Mouse (Mus musculus): ENCODE measurements around the gene Drg1. TPM values are rescaled to one million over a fixed set of nuclear protein-coding genes. Genes with fewer than 3 reads are reported as not detected.

The Drg1 gene
- polyA plus RNA-seq, 1 experiment from 2014 or later = 193 TPM

DNA sequence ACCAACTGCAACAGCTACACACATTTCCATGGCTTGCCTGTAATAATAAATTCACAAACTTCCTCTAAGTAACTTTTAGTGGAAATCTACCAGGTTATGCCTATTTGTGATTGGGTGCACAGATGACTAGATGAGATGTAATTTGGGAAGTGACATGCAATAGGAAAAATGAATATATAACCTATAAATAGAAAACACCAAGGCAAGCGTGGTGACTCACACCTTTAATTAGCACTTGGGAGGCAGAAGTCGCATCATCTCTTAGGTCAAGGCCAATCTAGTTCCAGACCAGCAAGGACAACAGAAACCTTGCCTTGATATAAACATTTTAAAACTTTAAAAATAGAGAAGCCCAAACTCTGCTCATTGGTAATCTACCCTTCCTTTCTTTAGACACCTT lies 18.8 kb downstream of the Drg1 start:
- no peaks in the 10 kb centered on the region for H3K9me3 ChIP-seq (replicated peaks; ENCODE audit: control insufficient read depth, low read length)
- H3K9ac ChIP-seq (ENCODE audit: low read length) = no peak overlapping the region
- no peaks in the 10 kb centered on the region for H3K4me1 ChIP-seq (ENCODE audit: control insufficient read depth, insufficient read depth, low read length)
- H3K27me3 ChIP-seq (ENCODE audit: control insufficient read depth, insufficient read depth, low read length) = no peaks in the 10 kb centered on the region
- no peak overlapping the region for H3K4me2 ChIP-seq (ENCODE audit: low read depth, low read length)
- ATAC-seq (ENCODE audit: insufficient read depth, low FRiP score) = no peak
- H3K4me3 ChIP-seq (replicated peaks; ENCODE audit: low read length) = no peak overlapping the region
- WGBS = 86% methylated on average over 2 of the region's 2 CpGs
- no peak overlapping the region for H3K27ac ChIP-seq (ENCODE audit: low read length)
- peaks cover 47% of the 10 kb centered on the region for H3K36me3 ChIP-seq (ENCODE audit: control insufficient read depth, insufficient read depth, low read length)

DNA sequence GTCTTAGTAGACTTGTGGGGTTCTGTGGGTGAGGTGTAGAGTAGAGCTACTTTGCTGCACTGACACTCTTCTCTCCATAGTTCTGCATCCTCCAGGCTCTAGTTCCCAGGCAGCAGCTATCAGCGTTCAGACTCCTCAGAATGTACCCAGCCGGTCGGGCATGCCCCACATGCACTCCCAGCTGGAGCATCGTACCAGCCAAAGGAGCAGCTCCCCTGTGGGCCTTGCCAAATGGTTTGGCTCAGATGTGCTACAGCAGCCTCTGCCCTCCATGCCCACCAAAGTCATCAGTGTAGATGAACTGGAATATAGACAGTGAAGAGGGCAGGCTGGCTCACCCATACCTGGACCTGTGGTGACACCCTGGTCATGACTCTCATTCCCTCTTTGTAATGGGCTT lies 22.4 kb downstream of the Drg1 start:
- H3K27ac ChIP-seq (ENCODE audit: low read length) = no peak overlapping the region
- no peaks in the 10 kb centered on the region for H3K4me1 ChIP-seq (ENCODE audit: control insufficient read depth, insufficient read depth, low read length)
- H3K27me3 ChIP-seq (ENCODE audit: control insufficient read depth, insufficient read depth, low read length) = no peaks in the 10 kb centered on the region
- WGBS = 82% methylated on average over 4 of the region's 4 CpGs
- H3K9me3 ChIP-seq (replicated peaks; ENCODE audit: control insufficient read depth, low read length) = no peaks in the 10 kb centered on the region
- no peak overlapping the region for H3K9ac ChIP-seq (ENCODE audit: low read length)
- H3K36me3 ChIP-seq (ENCODE audit: control insufficient read depth, insufficient read depth, low read length) = peaks cover 51% of the 10 kb centered on the region
- H3K4me2 ChIP-seq (ENCODE audit: low read depth, low read length) = no peak overlapping the region
- no peak for ATAC-seq (ENCODE audit: insufficient read depth, low FRiP score)
- H3K4me3 ChIP-seq (replicated peaks; ENCODE audit: low read length) = no peak overlapping the region

DNA sequence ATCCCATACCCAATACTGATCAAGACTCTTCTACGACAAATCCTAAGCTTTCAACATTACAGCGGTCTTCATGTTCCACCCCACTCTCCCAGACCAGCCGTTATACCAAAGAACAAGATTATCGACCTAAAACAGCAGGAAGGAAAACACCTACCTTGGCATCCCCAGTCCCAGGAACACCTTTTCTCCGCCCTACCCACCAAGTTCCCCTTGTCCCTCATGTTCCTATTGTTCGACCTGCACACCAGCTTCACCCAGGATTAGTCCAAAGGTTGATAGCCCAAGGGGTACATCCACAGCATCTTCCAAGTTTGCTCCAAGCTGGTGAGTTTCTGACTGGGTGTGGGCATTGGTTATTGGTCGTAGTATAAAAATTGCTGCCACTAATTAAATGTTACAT lies 23.8 kb downstream of the Drg1 start:
- Histone ChIP-seq H3K9me3 (replicated peaks; ENCODE audit: control insufficient read depth, low read length) (no peaks in the 10 kb centered on the region), H3K27me3 (ENCODE audit: control insufficient read depth, insufficient read depth, low read length) (no peaks in the 10 kb centered on the region), H3K9ac (ENCODE audit: low read length) (no peak overlapping the region), H3K4me1 (ENCODE audit: control insufficient read depth, insufficient read depth, low read length) (no peaks in the 10 kb centered on the region), H3K27ac (ENCODE audit: low read length) (no peak overlapping the region), H3K4me3 (replicated peaks; ENCODE audit: low read length) (no peak overlapping the region), H3K4me2 (ENCODE audit: low read depth, low read length) (no peak overlapping the region), H3K36me3 (ENCODE audit: control insufficient read depth, insufficient read depth, low read length) (peaks cover 52% of the 10 kb centered on the region)
- ATAC-seq (ENCODE audit: insufficient read depth, low FRiP score) = no peak
- 93% methylated on average over 7 of the region's 7 CpGs for WGBS

DNA sequence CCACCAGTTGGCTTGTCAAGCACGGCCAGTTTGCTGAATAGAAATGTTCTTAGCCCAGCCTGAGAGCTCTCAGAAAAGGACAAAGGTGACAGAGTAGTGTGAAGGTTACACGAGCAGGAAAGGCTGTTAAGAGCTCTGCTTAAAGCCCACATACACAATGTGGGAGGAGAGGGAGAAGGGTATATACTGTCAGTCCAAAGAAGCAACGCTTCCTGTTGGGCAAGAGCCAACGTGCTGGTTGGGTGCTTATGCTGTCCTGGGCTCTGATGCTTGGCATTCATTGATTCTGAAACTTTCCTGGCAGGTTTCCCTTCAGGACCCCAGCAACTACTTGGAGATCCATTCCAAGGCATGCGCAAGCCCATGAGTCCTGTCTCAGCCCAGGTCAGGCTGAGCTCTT lies 30.9 kb downstream of the Drg1 start:
- no peak for ATAC-seq (ENCODE audit: insufficient read depth, low FRiP score)
- H3K9ac ChIP-seq (ENCODE audit: low read length) = no peak overlapping the region
- H3K4me1 ChIP-seq (ENCODE audit: control insufficient read depth, insufficient read depth, low read length) = no peaks in the 10 kb centered on the region
- H3K9me3 ChIP-seq (replicated peaks; ENCODE audit: control insufficient read depth, low read length) = no peaks in the 10 kb centered on the region
- 83% methylated on average over 5 of the region's 5 CpGs for WGBS
- no peak overlapping the region for H3K4me2 ChIP-seq (ENCODE audit: low read depth, low read length)
- no peaks in the 10 kb centered on the region for H3K27me3 ChIP-seq (ENCODE audit: control insufficient read depth, insufficient read depth, low read length)
- peaks cover 33% of the 10 kb centered on the region for H3K36me3 ChIP-seq (ENCODE audit: control insufficient read depth, insufficient read depth, low read length)
- no peak overlapping the region for H3K4me3 ChIP-seq (replicated peaks; ENCODE audit: low read length)
- H3K27ac ChIP-seq (ENCODE audit: low read length) = no peak overlapping the region

DNA sequence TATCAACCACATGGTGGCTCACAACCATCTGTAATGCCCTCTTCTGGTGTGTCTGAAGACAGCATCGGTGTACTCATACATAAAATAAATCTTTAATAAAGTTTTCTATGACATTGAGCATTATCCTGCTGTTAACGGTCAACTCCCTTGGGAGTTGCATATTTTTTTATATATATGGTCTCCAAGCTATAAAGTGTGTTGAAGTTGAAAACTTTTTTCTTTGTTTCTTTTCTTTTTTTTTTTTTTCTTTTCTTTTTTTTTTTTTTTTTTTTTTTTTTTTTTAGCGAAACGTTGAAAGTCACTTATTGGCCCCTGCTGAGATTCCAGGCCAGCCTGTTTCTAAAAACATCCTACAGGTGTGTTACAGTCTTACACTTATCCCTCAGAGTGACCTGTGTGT lies 32.5 kb downstream of the Drg1 start:
- no peaks in the 10 kb centered on the region for H3K9me3 ChIP-seq (replicated peaks; ENCODE audit: control insufficient read depth, low read length)
- H3K27ac ChIP-seq (ENCODE audit: low read length) = no peak overlapping the region
- H3K27me3 ChIP-seq (ENCODE audit: control insufficient read depth, insufficient read depth, low read length) = no peaks in the 10 kb centered on the region
- H3K36me3 ChIP-seq (ENCODE audit: control insufficient read depth, insufficient read depth, low read length) = peaks cover 28% of the 10 kb centered on the region
- no peaks in the 10 kb centered on the region for H3K4me1 ChIP-seq (ENCODE audit: control insufficient read depth, insufficient read depth, low read length)
- no peak for ATAC-seq (ENCODE audit: insufficient read depth, low FRiP score)
- 94% methylated on average over 4 of the region's 4 CpGs for WGBS
- H3K9ac ChIP-seq (ENCODE audit: low read length) = no peak overlapping the region
- H3K4me2 ChIP-seq (ENCODE audit: low read depth, low read length) = no peak overlapping the region
- no peak overlapping the region for H3K4me3 ChIP-seq (replicated peaks; ENCODE audit: low read length)

DNA sequence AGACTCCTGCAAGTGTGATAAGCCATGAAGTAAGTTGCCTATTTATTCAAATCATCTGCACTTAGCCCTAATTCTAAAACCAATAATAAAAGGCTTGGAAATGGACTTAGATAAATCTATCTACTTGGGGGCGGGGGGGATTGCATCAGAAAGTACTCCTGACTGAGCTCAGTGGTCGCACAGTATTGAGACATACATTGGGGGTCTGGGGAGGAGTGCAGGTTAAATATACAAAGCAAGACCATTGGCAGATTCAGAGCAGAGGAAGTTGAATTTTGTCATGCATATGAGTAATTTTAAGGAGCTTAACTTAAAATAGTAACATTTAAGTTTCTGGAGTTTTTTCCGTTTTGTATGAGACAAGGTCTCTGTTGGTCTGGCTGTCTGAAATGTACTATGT lies 34.0 kb downstream of the Drg1 start:
- Histone ChIP-seq H3K4me1 (ENCODE audit: control insufficient read depth, insufficient read depth, low read length) (no peaks in the 10 kb centered on the region), H3K9me3 (replicated peaks; ENCODE audit: control insufficient read depth, low read length) (no peaks in the 10 kb centered on the region), H3K4me3 (replicated peaks; ENCODE audit: low read length) (no peak overlapping the region), H3K27me3 (ENCODE audit: control insufficient read depth, insufficient read depth, low read length) (no peaks in the 10 kb centered on the region), H3K4me2 (ENCODE audit: low read depth, low read length) (no peak overlapping the region), H3K27ac (ENCODE audit: low read length) (0 out of 2 replicates have a peak overlapping the region, but pooled peaks have one; percentile 5), H3K36me3 (ENCODE audit: control insufficient read depth, insufficient read depth, low read length) (peaks cover 22% of the 10 kb centered on the region), H3K9ac (ENCODE audit: low read length) (no peak overlapping the region)
- WGBS = 81% methylated on average over 3 of the region's 3 CpGs
- ATAC-seq (ENCODE audit: insufficient read depth, low FRiP score) = no peak

DNA sequence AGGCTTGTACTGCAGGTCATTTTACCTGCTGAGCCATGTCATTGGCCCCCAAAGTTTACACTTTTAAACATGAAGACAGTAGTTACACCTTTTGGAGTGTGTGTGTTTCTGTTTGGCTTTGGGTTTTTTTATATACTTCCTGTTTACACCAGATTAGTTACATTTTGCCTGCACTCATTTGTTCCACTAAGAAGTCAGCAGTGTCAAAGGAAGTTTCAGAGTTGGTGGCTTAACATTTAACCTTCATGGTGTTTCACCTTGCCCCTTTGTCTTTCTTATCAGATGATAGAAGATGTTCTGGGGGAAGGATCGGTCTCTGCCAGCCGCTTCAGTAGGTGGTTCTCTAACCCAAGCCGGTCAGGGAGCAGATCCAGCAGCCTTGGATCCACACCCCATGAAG lies 39.1 kb downstream of the Drg1 start:
- Histone ChIP-seq H3K27me3 (ENCODE audit: control insufficient read depth, insufficient read depth, low read length) (no peaks in the 10 kb centered on the region), H3K9me3 (replicated peaks; ENCODE audit: control insufficient read depth, low read length) (no peaks in the 10 kb centered on the region), H3K4me2 (ENCODE audit: low read depth, low read length) (no peak overlapping the region), H3K36me3 (ENCODE audit: control insufficient read depth, insufficient read depth, low read length) (peaks cover 41% of the 10 kb centered on the region), H3K4me1 (ENCODE audit: control insufficient read depth, insufficient read depth, low read length) (no peaks in the 10 kb centered on the region), H3K9ac (ENCODE audit: low read length) (no peak overlapping the region), H3K4me3 (replicated peaks; ENCODE audit: low read length) (no peak overlapping the region), H3K27ac (ENCODE audit: low read length) (no peak overlapping the region)
- ATAC-seq (ENCODE audit: insufficient read depth, low FRiP score) = no peak
- 91% methylated on average over 3 of the region's 3 CpGs for WGBS

DNA sequence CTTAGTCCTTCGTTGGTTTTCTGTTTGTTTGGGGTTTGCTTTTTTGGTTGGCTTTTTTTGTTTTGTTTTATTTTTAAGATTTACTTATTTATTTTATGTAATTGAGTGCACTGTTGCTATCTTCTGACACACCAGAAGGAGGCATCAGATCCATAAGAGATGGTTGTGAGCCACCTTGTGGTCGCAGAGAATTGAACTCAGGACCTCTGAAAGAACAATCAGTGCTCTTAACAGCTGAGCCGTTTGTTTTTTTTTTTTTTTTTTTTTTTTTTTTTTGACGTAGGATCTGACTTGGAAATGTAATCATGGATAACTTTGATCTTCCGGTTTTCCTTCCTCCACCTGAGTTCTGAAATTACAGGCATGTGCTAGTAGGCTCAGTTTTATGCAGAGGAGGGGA lies 43.1 kb downstream of the Drg1 start:
- no peak for ATAC-seq (ENCODE audit: insufficient read depth, low FRiP score)
- Histone ChIP-seq H3K4me1 (ENCODE audit: control insufficient read depth, insufficient read depth, low read length) (no peaks in the 10 kb centered on the region), H3K9ac (ENCODE audit: low read length) (no peak overlapping the region), H3K9me3 (replicated peaks; ENCODE audit: control insufficient read depth, low read length) (no peaks in the 10 kb centered on the region), H3K4me3 (replicated peaks; ENCODE audit: low read length) (no peak overlapping the region), H3K4me2 (ENCODE audit: low read depth, low read length) (no peak overlapping the region), H3K36me3 (ENCODE audit: control insufficient read depth, insufficient read depth, low read length) (peaks cover 52% of the 10 kb centered on the region), H3K27me3 (ENCODE audit: control insufficient read depth, insufficient read depth, low read length) (no peaks in the 10 kb centered on the region), H3K27ac (ENCODE audit: low read length) (no peak overlapping the region)
- 64% methylated on average over 5 of the region's 5 CpGs for WGBS

DNA sequence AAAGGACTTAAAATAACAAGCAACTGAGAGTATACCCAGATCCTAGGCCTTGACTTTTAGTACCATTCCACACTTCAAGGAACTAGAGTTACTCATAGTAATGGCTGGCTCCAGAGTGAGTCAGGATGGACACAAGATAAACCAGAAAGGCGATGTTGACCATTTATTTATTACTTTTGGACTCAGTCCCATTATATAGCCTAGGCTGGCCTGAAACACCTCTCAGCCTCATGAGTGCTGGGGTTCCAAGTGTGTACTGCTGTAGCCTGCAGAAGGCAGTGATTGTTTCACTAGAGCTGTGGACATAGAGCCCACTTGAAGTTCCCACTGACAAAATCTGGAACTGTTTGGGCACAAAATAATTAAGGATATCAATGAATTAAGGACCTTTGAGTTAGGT lies 53.7 kb downstream of the Drg1 start:
- ATAC-seq (ENCODE audit: insufficient read depth, low FRiP score) = no peak
- no peaks in the 10 kb centered on the region for H3K4me1 ChIP-seq (ENCODE audit: control insufficient read depth, insufficient read depth, low read length)
- H3K9me3 ChIP-seq (replicated peaks; ENCODE audit: control insufficient read depth, low read length) = no peaks in the 10 kb centered on the region
- H3K27me3 ChIP-seq (ENCODE audit: control insufficient read depth, insufficient read depth, low read length) = no peaks in the 10 kb centered on the region
- H3K4me2 ChIP-seq (ENCODE audit: low read depth, low read length) = no peak overlapping the region
- peaks cover 30% of the 10 kb centered on the region for H3K36me3 ChIP-seq (ENCODE audit: control insufficient read depth, insufficient read depth, low read length)
- H3K9ac ChIP-seq (ENCODE audit: low read length) = no peak overlapping the region
- no peak overlapping the region for H3K4me3 ChIP-seq (replicated peaks; ENCODE audit: low read length)
- 67% methylated on average over 1 of the region's 1 CpGs for WGBS
- H3K27ac ChIP-seq (ENCODE audit: low read length) = no peak overlapping the region

DNA sequence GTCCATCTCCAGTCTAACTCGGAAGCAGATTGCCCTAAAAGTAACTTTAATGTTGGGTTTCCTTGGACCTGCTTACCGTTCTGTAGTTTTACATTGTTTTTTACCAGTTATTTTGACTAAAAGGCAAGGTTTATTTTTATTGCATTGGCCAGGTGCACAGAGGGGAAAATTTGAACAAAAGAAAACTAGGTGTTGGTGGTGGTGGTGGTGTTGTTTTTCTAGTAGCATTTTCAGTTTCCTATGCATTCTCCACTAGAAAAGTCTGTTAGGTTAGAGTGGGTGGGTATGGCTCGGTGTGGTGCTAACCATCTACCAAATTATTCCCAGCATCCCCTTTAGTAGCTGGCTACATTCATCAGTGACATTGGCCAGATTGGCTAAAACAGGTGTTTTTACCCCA lies 59.4 kb downstream of the Drg1 start:
- Histone ChIP-seq H3K27me3 (ENCODE audit: control insufficient read depth, insufficient read depth, low read length) (no peaks in the 10 kb centered on the region), H3K9me3 (replicated peaks; ENCODE audit: control insufficient read depth, low read length) (no peaks in the 10 kb centered on the region), H3K4me3 (replicated peaks; ENCODE audit: low read length) (no peak overlapping the region), H3K4me1 (ENCODE audit: control insufficient read depth, insufficient read depth, low read length) (no peaks in the 10 kb centered on the region), H3K9ac (ENCODE audit: low read length) (no peak overlapping the region), H3K4me2 (ENCODE audit: low read depth, low read length) (no peak overlapping the region), H3K36me3 (ENCODE audit: control insufficient read depth, insufficient read depth, low read length) (peaks cover 6% of the 10 kb centered on the region), H3K27ac (ENCODE audit: low read length) (no peak overlapping the region)
- ATAC-seq (ENCODE audit: insufficient read depth, low FRiP score) = no peak
- 92% methylated on average over 3 of the region's 3 CpGs for WGBS

Data from stomach, embryonic 16.5 days (tissue).